Mouse (Mus musculus): ENCODE results near the gene Ehbp1l1. TPM values are rescaled to one million over a fixed set of nuclear protein-coding genes. Genes with fewer than 3 reads are reported as not detected.

Gene Ehbp1l1
- polyA plus RNA-seq, 2 experiments from 2014 or later: 14.4 to 20.7 TPM

DNA sequence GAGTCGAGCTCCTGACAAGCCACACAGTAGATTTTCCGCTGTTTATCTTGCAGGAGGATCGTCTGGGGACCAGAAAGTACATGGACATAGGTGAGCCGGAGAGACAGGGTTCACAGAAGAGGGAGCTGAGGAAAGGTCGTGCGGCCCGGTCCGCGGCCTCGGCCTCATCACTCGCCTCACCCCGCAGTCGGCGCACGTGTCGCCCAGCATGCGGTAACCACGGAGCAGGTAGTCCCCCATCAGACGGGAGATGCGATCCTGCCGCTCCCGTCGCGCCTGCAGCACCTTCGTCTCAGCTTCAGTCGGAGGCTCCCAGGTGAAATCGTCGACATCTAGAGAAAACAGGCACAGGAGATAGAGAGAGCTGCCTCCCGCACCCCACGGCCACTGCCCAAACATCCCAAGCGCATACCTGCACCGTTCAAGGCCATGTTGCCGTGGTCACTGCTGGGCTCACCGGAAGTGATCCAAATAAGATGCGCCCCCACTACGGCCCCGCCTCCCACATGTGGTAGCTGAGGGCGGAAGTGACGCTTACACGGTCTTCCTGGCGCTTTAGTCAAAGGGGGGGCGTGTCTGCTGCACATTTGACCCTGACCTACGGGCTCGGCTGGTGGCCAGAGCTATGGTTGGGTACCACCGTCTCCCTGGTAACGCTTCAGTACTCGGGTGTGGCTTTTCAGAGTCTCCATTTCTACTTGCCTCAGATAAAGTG is 5.3 kb upstream of the Ehbp1l1 start:
- peak; percentile 48 for ATAC-seq

DNA sequence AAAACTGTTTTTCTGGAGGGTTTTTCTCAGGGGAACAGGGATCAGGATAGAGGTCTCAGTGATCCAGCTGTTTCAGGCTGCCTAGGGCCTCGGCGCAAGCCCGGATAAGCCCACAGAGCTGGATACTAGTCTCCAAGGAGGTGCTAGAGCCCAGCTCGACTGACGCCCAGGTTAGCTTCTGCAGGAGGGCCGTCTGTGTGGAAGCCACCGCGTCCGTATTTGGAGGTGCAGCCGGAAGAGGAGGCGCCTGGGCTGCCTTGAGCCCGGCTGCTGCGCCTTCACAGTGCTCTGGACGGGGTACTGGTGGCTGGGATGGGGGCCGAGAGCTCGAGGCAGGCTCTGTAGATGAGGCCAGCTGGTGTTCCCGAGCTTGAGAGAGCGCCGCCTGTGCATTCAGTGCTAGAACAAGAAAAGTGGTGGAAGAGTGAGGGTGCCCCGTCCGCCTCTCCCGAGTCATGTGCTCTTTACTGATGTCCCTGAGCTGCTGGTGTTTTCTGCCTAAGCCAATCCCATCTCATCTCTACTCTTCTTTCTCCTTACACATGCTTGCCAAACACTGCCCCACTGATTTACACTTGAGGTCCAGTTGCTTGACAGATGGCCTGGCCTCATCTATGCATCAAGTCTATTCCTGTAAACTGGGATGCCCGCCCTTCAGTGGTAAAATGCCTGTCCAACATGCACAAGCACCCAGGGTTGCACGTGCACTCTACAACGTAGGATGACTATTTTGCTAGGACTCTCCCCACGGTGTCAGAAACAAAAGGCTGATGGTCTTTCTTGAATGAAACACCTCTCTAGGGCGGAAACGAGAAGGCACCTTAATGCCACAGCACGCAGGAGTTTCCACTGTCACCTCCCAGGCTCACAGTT is 4.4 kb upstream of the Ehbp1l1 start:
- no peak for ATAC-seq

GRCm38 (mm10) chr19:5729444-5729815 is 3.3 kb upstream of the Ehbp1l1 start, which contains the start of gene Fam89b:
Gene Fam89b, minus strand, starts transcription at chr19:5729653.
- peak; percentile 43 for ATAC-seq

- ATAC-seq: no peak
Measured at GRCm38 (mm10) chr19:5728631-5729443, 2.7 kb upstream of the Ehbp1l1 start.

GRCm38 (mm10) chr19:5727701-5728100 is 1.6 kb upstream of the Ehbp1l1 start:
- peak; percentile 17 for ATAC-seq

GRCm38 (mm10) chr19:5726961-5727578 is 953 bp upstream of the Ehbp1l1 start:
- ATAC-seq: peak; percentile 68

DNA sequence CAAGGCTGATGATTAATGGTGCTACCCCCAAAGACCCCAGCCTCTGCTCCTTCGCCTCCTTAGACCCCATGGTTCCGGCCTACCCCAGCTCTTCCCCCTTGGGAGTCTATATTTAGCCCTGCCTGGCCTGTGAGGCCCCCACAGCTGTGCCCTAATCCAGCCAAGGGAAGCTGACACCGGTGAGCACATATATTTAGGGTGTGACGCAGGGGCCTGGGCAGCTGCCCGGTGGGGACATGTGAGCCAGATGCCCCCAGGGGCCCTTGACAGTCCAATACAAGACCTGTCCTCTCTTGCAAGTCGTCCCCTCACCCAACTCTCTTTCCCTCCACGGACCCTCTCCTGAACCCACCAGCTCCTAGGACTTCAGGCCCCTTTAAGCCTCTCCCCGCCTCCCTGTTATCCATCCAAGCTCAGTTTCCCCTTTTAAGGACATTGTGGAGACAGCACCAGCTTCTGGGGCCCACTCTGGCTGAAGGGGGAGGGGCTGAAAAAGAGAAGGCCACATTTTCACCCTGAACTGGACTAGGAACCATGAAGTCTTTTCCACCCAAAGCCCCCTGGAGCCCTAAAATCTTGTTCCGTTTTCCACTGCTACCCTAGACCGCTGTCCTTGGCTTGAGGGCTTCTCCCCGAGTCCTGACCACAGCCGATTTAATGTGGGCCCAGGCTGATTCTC is 949 bp downstream of the Ehbp1l1 start:
- no peak for ATAC-seq

DNA sequence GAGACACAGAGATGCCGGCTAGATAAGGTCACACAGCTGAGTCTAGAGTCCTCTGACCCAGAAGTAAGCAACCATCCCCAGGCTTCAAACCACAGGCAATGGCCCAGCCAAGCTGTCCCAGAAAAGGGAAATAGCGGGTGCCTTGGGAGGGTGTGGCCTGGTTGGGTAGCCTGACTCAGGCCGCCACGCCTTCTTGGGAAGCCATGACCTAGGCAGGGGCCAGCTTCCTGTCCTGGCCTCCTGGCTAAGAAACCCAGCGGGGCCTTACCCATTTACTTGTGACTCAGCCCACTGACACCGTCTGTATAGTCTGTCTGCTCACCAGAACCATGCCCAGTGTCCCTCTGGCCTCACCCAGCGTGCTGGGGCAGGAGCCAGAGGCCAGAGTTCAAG is 1.6 kb downstream of the Ehbp1l1 start:
- ATAC-seq: no peak

GRCm38 (mm10) chr19:5723934-5724548 is 2.1 kb downstream of the Ehbp1l1 start:
- no peak for ATAC-seq

GRCm38 (mm10) chr19:5722848-5723425 is 3.2 kb downstream of the Ehbp1l1 start:
- no peak for ATAC-seq

DNA sequence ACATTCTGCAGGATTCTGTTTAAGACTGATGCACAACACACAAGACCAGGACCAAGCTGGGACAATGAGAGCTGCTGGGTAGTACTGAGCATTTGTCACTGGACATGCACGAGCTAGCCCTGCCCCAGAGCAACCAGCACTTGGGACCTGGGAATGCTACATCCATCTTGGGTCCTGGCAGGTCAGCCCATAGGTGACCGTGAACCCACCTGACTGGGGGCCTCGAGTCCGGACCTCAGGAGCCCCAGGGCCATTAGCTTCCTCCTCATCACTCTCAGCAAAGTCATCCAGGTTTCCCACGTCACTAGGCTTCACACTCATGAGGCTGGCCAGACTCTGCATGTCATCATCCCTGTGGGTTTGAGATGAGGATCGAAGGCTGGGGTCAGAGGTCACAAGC is 4.9 kb downstream of the Ehbp1l1 start:
- ATAC-seq: no peak

- no peak for ATAC-seq
Measured at GRCm38 (mm10) chr19:5716955-5717354, 9.2 kb downstream of the Ehbp1l1 start.

DNA sequence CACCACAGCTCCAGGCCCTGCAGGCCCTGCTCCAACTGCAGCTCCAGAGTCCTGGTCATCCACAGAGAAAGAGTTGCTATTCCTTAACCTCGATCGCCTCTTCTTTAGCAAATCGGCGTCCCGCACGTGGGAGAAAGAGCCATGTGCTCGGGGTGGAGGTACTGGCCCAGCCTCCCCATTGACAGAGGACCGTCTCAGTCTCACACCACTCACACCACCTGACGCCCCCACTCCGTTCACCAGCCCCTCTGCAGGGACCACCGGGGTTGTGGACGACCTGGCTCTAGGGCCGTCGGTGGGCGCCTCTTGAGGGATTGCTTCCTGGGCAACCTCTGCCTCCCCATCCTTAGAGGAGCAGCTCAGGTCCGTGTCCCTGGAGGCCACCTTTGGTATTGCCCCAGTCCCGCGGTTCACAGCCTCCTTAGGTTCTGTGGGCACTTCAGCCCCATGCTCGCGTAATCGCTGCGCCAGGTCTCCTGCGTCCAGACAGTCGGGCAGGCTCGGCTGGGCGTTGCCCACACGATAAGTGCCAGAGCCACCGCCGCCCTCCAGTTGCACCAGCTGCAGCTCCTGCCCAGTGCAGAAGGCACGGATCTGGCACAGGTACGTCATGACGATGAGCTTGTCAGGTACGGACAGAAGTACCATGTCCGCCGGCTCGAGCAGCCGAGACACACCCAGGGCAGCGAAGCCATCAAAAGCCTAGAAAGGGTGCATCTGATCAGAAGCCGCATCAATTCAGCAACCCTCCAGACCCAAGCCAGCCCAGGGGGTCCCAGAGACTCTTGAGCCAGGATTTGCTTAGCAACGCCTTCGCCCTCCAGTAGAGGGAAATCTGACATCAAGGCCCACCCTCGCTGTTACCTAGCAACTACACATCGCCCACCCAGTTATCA is 10.1 kb downstream of the Ehbp1l1 start:
- no peak for ATAC-seq

DNA sequence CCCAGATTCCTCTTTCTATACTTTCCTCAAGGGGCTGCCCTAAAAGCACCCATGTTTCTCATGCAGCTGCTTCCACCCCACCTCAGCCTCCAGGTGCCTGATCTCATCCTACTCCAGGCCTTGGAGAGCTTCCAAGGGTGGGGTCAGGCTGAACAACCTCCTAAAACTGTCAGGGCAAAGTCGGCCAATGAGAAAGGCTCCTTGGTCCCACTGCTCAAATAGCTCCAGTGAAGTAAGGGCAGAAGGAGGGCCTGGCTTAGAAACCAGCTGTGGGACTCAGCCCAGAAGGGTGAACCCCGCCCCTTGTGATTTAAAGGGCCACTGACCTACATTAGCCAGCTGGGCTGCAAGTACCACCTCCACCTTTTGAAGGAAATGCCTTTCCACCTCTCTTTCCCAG is 12.4 kb downstream of the Ehbp1l1 start:
- no peak for ATAC-seq

DNA sequence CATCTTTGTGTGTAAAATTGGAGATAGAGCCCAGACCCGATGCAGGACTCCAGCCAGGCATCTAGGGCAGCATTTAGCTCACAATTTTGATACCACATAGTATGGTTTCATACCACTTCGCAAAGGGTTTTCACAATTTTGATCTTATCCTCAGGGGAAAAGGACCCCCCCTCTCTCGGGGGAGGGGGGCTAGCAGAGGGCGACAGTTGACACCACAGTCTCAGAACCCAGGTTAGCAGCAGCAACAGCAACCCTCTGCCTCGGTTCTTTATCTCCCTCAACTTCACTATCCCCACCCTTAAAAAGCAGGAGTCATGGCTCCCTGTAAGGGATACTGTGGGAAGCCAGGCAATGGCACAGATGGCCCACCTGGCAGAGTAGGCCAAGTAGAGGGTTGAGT is 12.9 kb downstream of the Ehbp1l1 start:
- ATAC-seq: no peak

DNA sequence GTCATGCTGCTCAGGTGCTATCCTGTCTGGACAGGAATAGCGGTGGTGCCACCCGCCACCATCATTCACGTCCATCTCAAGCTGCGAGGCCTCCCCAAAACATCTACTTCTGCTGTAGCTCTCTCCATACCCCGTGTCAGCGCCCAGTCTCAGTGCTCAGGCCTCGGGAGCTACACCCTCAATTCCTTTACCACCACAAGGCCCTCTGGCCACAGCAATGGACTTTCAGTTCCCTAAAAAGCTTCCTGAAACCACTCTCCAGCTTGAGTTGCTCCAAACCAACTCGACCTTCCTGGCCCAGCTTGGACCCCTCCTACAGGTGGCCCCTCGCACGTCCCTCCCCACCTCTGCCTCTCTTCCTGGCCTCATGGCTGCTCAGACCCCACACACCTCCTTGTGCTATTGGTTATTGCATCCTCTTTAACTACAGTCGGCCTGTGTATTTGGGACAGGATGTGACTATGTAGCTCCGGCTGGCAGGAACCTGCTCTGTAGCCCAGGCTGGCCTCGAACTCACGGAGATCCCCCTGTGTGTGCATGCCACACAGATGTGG is 14.1 kb downstream of the Ehbp1l1 start:
- no peak for ATAC-seq

DNA sequence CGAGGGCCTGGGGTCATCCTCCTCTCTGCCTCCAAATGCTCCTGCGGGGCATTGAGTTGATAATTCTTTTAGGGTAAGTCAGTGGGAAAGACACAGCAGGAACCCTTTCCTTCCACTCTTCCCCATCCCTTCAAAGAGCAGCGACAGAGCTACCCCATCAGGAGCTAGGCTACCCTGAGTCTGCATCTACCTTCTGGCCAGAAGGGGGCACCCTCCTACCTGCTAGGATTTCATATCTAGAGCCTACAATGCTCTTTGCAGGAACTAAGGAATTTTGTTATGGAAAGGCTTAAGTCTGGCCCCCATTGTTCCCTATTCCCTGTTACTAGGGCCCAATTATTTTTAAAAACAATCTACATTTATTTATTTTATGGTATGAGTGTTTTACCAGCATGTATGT is 14.9 kb downstream of the Ehbp1l1 start:
- peak; percentile 45 for ATAC-seq

GRCm38 (mm10) chr19:5710581-5710980 is 15.5 kb downstream of the Ehbp1l1 start:
- ATAC-seq: no peak

- ATAC-seq: no peak
Measured at GRCm38 (mm10) chr19:5710068-5710467, 16.0 kb downstream of the Ehbp1l1 start.

Measured in CD4-positive, CD25-positive, alpha-beta regulatory T cell, adult 4 months (primary cell).